Mouse (Mus musculus) macrophage (primary cell): ENCODE data around the gene Gm36210. TPM values are rescaled to one million over a fixed set of nuclear protein-coding genes. Genes with fewer than 3 reads are reported as not detected.

Experiments used
- H3K27ac ChIP-seq: fragments of 350-480 bp; formaldehyde crosslinking; 2 replicates; pipeline ENCODE4 v1.9.0; 2021
- H3K36me3 ChIP-seq: fragments of 350-480 bp; formaldehyde crosslinking; 2 replicates; pipeline ENCODE4 v1.9.0; 2021; ENCODE audit errors: inconsistent target
- H3K4me3 ChIP-seq: fragments of 350-480 bp; formaldehyde crosslinking; 2 replicates; pipeline ENCODE4 v1.9.0; 2021; ENCODE audit errors: inconsistent target
- H3K79me2 ChIP-seq: fragments of 350-480 bp; formaldehyde crosslinking; 2 replicates; pipeline ENCODE4 v1.9.0; 2021; ENCODE audit errors: inconsistent target
- WGBS: methylation state at CpG from one replicate; pipeline ENCODE4 v1.1.7; 2026; ENCODE audit warnings: inconsistent platforms; ENCODE audit not compliant: missing documents; 5-methylcytosine and 5-hydroxymethylcytosine counted together
- polyA plus RNA-seq: library from polyadenylated mRNA; stranded (reverse); fragments of 250-400 nt; gene quantifications from 3 replicates; pipeline ENCODE4 v1.2.4, GENCODE M21; 2018; ENCODE audit warnings: inconsistent platforms

Gm36210 gene
- polyA plus RNA-seq, 1 experiment from 2014 or later, result not detected

DNA sequence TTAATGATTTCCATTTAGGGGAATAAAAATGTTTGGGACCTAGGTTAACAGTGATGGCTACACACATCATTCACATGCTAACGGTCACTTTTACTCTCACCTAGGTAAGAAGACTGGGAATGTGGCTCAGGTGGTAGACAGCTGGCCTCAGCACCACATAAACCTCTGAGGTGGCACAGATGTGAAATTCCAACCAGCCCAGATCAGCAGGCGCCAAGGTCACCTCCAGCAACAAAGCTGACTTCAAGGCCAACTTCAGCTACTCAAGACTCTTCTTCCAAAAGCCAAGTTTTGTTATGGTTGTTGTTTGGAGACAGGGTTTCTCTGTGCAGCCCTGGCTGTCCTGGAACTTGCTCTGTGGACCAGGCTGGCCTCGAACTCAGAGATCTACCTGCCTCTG lies 52.7 kb downstream of the Gm36210 start:
- Histone ChIP-seq H3K79me2 (no peaks in the 10 kb centered on the region), H3K4me3 (no peak overlapping the region), H3K27ac (no peak overlapping the region), H3K36me3 (no peaks in the 10 kb centered on the region)
- WGBS, result 88% methylated on average over 3 of the region's 3 CpGs

GRCm38 (mm10) chr7:4851315-4851688 lies 55.0 kb downstream of the Gm36210 start:
- WGBS, result 93% methylated on average over 6 of the region's 8 CpGs
- H3K79me2 ChIP-seq, result no peaks in the 10 kb centered on the region
- no peak overlapping the region for H3K27ac ChIP-seq
- no peaks in the 10 kb centered on the region for H3K36me3 ChIP-seq
- H3K4me3 ChIP-seq, result no peak overlapping the region

- no peaks in the 10 kb centered on the region for H3K79me2 ChIP-seq
- 87% methylated on average over 10 of the region's 11 CpGs for WGBS
- H3K36me3 ChIP-seq, result no peaks in the 10 kb centered on the region
- no peak overlapping the region for H3K4me3 ChIP-seq
- H3K27ac ChIP-seq, result no peak overlapping the region
Measured at GRCm38 (mm10) chr7:4850621-4851314, 55.5 kb downstream of the Gm36210 start.

GRCm38 (mm10) chr7:4849372-4849771 lies 56.9 kb downstream of the Gm36210 start:
- Histone ChIP-seq H3K4me3 (no peak overlapping the region), H3K36me3 (no peaks in the 10 kb centered on the region), H3K27ac (no peak overlapping the region), H3K79me2 (no peaks in the 10 kb centered on the region)
- 83% methylated on average over 9 of the region's 9 CpGs for WGBS

Other genes starting within 250 kb of the Gm36210 start
- 68.2 to 77.4 TPM (median 74.2 TPM) in 3 replicates for gene Ppp6r1, start 247.5 kb downstream of the Gm36210 start, polyA plus RNA-seq
- 13.6 to 44.2 TPM (median 27.9 TPM) in 3 replicates for gene Hspbp1, start 221.4 kb downstream of the Gm36210 start, polyA plus RNA-seq
- gene Brsk1, start 215.9 kb downstream of the Gm36210 start, polyA plus RNA-seq, result 0.07 TPM in 1 of 3 replicates, not detected in the others
- 1.2 to 4.1 TPM (median 2.5 TPM) in 3 replicates for gene Tmem150b, start 181.3 kb downstream of the Gm36210 start, polyA plus RNA-seq
- 13.0 to 41.3 TPM (median 19.4 TPM) in 3 replicates for gene Kmt5c, start 166.4 kb downstream of the Gm36210 start, polyA plus RNA-seq
- gene Cox6b2, start 153.4 kb downstream of the Gm36210 start, polyA plus RNA-seq, result 1.3 TPM in 1 of 3 replicates, not detected in the others
- gene Fam71e2, start 135.2 kb downstream of the Gm36210 start, polyA plus RNA-seq, result not detected in 3 replicates
- not detected in 3 replicates for gene Il11, start 123.7 kb downstream of the Gm36210 start, polyA plus RNA-seq
- gene Tmem190, start 123.6 kb downstream of the Gm36210 start, polyA plus RNA-seq, result not detected in 3 replicates
- 0.67 to 1.6 TPM (median 0.70 TPM) in 3 replicates for gene Tmem238, start 116.9 kb downstream of the Gm36210 start, polyA plus RNA-seq
- gene Rpl28, start 113.6 kb downstream of the Gm36210 start, polyA plus RNA-seq, result 395 to 534 TPM (median 483 TPM) in 3 replicates
- gene Ube2s, start 93.9 kb downstream of the Gm36210 start, polyA plus RNA-seq, result 69.0 to 174 TPM (median 124 TPM) in 3 replicates
- gene Shisa7, start 61.8 kb downstream of the Gm36210 start, polyA plus RNA-seq, result not detected in 3 replicates
- gene Isoc2b, start 36.3 kb downstream of the Gm36210 start, polyA plus RNA-seq, result 6.2 to 11.2 TPM (median 10.2 TPM) in 3 replicates
- gene Isoc2a, start 29.4 kb downstream of the Gm36210 start, polyA plus RNA-seq, result 9.6 to 13.3 TPM (median 13.0 TPM) in 3 replicates
- 3.1 to 5.6 TPM (median 4.4 TPM) in 3 replicates for gene Zfp628, start 8.7 kb upstream of the Gm36210 start, polyA plus RNA-seq
- gene Nat14, start 15.5 kb upstream of the Gm36210 start, polyA plus RNA-seq, result 0.15 to 1.1 TPM (median 0.17 TPM) in 3 replicates
- gene Ssc5d, start 19.3 kb upstream of the Gm36210 start, polyA plus RNA-seq, result 0.13 to 0.33 TPM (median 0.28 TPM) in 3 replicates
- 0.36 to 1.8 TPM (median 1.1 TPM) in 3 replicates for gene Sbk2, start 57.9 kb upstream of the Gm36210 start, polyA plus RNA-seq
- not detected in 3 replicates for gene Sbk3, start 64.7 kb upstream of the Gm36210 start, polyA plus RNA-seq
- gene Zfp579, start 89.6 kb upstream of the Gm36210 start, polyA plus RNA-seq, result 4.3 to 9.9 TPM (median 7.3 TPM) in 3 replicates
- gene Zfp524, start 107.9 kb upstream of the Gm36210 start, polyA plus RNA-seq, result 13.7 to 24.6 TPM (median 14.3 TPM) in 3 replicates
- 16.5 to 21.5 TPM (median 18.2 TPM) in 3 replicates for gene Fiz1, start 108.2 kb upstream of the Gm36210 start, polyA plus RNA-seq
- not detected in 3 replicates for gene Gm44973, start 109.0 kb upstream of the Gm36210 start, polyA plus RNA-seq
- gene Zfp865, start 113.9 kb upstream of the Gm36210 start, polyA plus RNA-seq, result 11.9 to 13.8 TPM (median 12.4 TPM) in 3 replicates
- gene Ccdc106, start 114.0 kb upstream of the Gm36210 start, polyA plus RNA-seq, result 0.28 to 1.1 TPM (median 0.37 TPM) in 3 replicates
- gene 4632433K11Rik, start 127.6 kb upstream of the Gm36210 start, polyA plus RNA-seq, result 0.25 to 0.76 TPM in 2 of 3 replicates, not detected in the other
- gene Zfp784, start 131.9 kb upstream of the Gm36210 start, polyA plus RNA-seq, result 1.8 to 2.2 TPM (median 1.8 TPM) in 3 replicates
- gene Zfp580, start 145.0 kb upstream of the Gm36210 start, polyA plus RNA-seq, result 2.0 TPM in 3 replicates
- 93.4 to 180 TPM (median 101 TPM) in 3 replicates for gene U2af2, start 155.6 kb upstream of the Gm36210 start, polyA plus RNA-seq
- 84.6 to 130 TPM (median 119 TPM) in 3 replicates for gene Epn1, start 173.7 kb upstream of the Gm36210 start, polyA plus RNA-seq
- not detected in 3 replicates for gene Rfpl4, start 210.4 kb upstream of the Gm36210 start, polyA plus RNA-seq
- gene Rasl2-9, start 219.4 kb upstream of the Gm36210 start, polyA plus RNA-seq, result 0.32 to 1.4 TPM (median 0.40 TPM) in 3 replicates
- not detected in 3 replicates for gene Vmn1r55, start 243.2 kb upstream of the Gm36210 start, polyA plus RNA-seq